In the genomic region with DNA sequence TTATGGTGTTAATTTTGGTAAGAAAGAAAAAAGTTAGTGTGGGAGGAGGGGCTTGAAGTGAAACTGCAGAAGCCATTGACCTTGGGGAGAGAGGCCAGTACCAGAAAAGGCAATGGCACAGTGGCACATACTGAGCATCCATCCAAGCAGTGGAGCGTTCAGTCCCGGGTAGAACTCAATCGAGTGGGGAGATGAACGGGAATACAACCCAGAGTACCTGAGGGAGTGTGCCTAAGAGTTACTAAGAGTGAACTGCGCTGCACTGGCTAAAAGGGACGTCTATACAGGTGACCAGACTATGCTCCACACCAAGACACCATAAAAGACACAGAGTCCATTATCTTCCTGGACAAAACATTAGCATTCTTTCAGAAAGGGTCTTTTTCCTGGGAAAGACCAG, we compare ENCODE assay signal across 18 mouse cellular contexts.
DNase-seq lines count a peak whose midpoint lies in the region; ATAC-seq and TF ChIP-seq lines count a peak whose summit lies in the region.
"Had no signal": no experiment of that assay in that cellular context is flagged by ENCODE, and none has a peak within 500 bp of the region (broad histone marks: within the 10 kb centered on the region; RNA-seq: fewer than 3 reads in every experiment).

No protein-coding gene starts in this region.

- no peaks in the 10 kb centered on the region for H3K36me3 ChIP-seq in hindbrain, embryonic 15.5 days
- no peaks in the 10 kb centered on the region for H3K36me3 ChIP-seq in hindbrain, embryonic 11.5 days (ENCODE audit: control insufficient read depth, insufficient read depth, low read length)
- peaks cover 25% of the 10 kb centered on the region for H3K36me3 ChIP-seq in ES-Bruce4 (ENCODE audit: control insufficient read depth, insufficient read depth, low read length, poor library complexity, severe bottlenecking)
- no peaks in the 10 kb centered on the region for H3K36me3 ChIP-seq in midbrain, embryonic 12.5 days
- H3K36me3 ChIP-seq in liver, embryonic 12.5 days, result 0 out of 2 replicates have a peak, but pooled peaks cover 2% of the 10 kb centered on the region

- no peak for TF ChIP-seq EP300 in ES-Bruce4 (IDR thresholded peaks at IDR 0.05; ENCODE audit: insufficient read depth, low read depth, low read length)

- no peaks in the 10 kb centered on the region for H3K27me3 ChIP-seq in hindbrain, embryonic 15.5 days
- no peaks in the 10 kb centered on the region for H3K27me3 ChIP-seq in hindbrain, embryonic 11.5 days (ENCODE audit: control insufficient read depth, insufficient read depth, low read length)
- no peaks in the 10 kb centered on the region for H3K27me3 ChIP-seq in ES-Bruce4 (ENCODE audit: control insufficient read depth, insufficient read depth, low read length, poor library complexity, severe bottlenecking)
- no peaks in the 10 kb centered on the region for H3K27me3 ChIP-seq in midbrain, embryonic 12.5 days
- H3K27me3 ChIP-seq in liver, embryonic 12.5 days (replicated peaks), result no peaks in the 10 kb centered on the region
- H3K27me3 ChIP-seq: CH12.LX had no signal

- no peak overlapping the region for H3K4me2 ChIP-seq in hindbrain, embryonic 15.5 days
- no peak overlapping the region for H3K4me2 ChIP-seq in hindbrain, embryonic 11.5 days (replicated peaks; ENCODE audit: low read depth, low read length)
- H3K4me2 ChIP-seq in midbrain, embryonic 12.5 days (replicated peaks), result no peak overlapping the region
- no peak overlapping the region for H3K4me2 ChIP-seq in liver, embryonic 12.5 days

- 83% methylated on average over 6 of the region's 6 CpGs for WGBS in hindbrain, embryonic 15.5 days
- 84% methylated on average over 6 of the region's 6 CpGs for WGBS in hindbrain, embryonic 11.5 days
- 79% methylated on average over 6 of the region's 6 CpGs for WGBS in midbrain, embryonic 12.5 days
- 62% methylated on average over 6 of the region's 6 CpGs for WGBS in liver, embryonic 12.5 days (ENCODE audit: insufficient replicate concordance)

- no peaks in the 10 kb centered on the region for H3K9me3 ChIP-seq in hindbrain, embryonic 15.5 days
- H3K9me3 ChIP-seq in hindbrain, embryonic 11.5 days (ENCODE audit: control insufficient read depth, low read length), result no peaks in the 10 kb centered on the region
- H3K9me3 ChIP-seq in ES-Bruce4 (replicated peaks; ENCODE audit: control insufficient read depth, insufficient read depth, low read length, poor library complexity, severe bottlenecking), result no peaks in the 10 kb centered on the region
- no peaks in the 10 kb centered on the region for H3K9me3 ChIP-seq in midbrain, embryonic 12.5 days
- H3K9me3 ChIP-seq in liver, embryonic 12.5 days (replicated peaks), result no peaks in the 10 kb centered on the region
- H3K9me3 ChIP-seq: forebrain, embryonic 10.5 days had no signal

- H3K9ac ChIP-seq in hindbrain, embryonic 15.5 days, result no peak overlapping the region
- H3K9ac ChIP-seq in hindbrain, embryonic 11.5 days (ENCODE audit: low read depth, low read length), result no peak overlapping the region
- no peak overlapping the region for H3K9ac ChIP-seq in ES-Bruce4 (ENCODE audit: low read depth, poor library complexity, severe bottlenecking)
- H3K9ac ChIP-seq in midbrain, embryonic 12.5 days (replicated peaks), result no peak overlapping the region
- no peak overlapping the region for H3K9ac ChIP-seq in liver, embryonic 12.5 days
- H3K9ac ChIP-seq: liver, postnatal 0 days had no signal

- no peak for TF ChIP-seq CTCF in gastrocnemius, adult 2 months (IDR thresholded peaks at IDR 0.05)
- TF ChIP-seq CTCF in ES-Bruce4 (IDR thresholded peaks at IDR 0.05; ENCODE audit: low read depth, low read length), result no peak

- no peak for TF ChIP-seq POLR2A in ES-Bruce4 (IDR thresholded peaks at IDR 0.05; ENCODE audit: insufficient read depth, low read length)

- H3K4me1 ChIP-seq in hindbrain, embryonic 15.5 days (replicated peaks), result peaks cover 48% of the 10 kb centered on the region
- H3K4me1 ChIP-seq in hindbrain, embryonic 11.5 days (replicated peaks; ENCODE audit: control insufficient read depth, insufficient read depth, low read length), result peaks cover 3% of the 10 kb centered on the region; the same call in 1 of the 2 replicates
- peaks cover 4% of the 10 kb centered on the region for H3K4me1 ChIP-seq in ES-Bruce4 (ENCODE audit: control insufficient read depth, insufficient read depth, low read length)
- H3K4me1 ChIP-seq in midbrain, embryonic 12.5 days, result peaks cover 36% of the 10 kb centered on the region
- peaks cover 14% of the 10 kb centered on the region for H3K4me1 ChIP-seq in liver, embryonic 12.5 days

- intact Hi-C loops in gastrocnemius, adult 2 months (cut with DNase I), result no loop called here
- intact Hi-C loops in gastrocnemius, postnatal 36 days (cut with DNase I), result no loop called here

- no peak for DNase-seq in gastrocnemius, adult 2 months
- no peak for DNase-seq in gastrocnemius, postnatal 36 days
- DNase-seq in hindbrain, embryonic 11.5 days (ENCODE audit: low spot score), result no peak
- no peak for DNase-seq in cerebellum, adult 8-10 months
- DNase-seq: adrenal gland, adult 2 months; cerebellum, adult 11-12 months; kidney, postnatal 4 days; liver, postnatal 0 days; lung, postnatal 14 days; right cerebral cortex, postnatal 25 days; thymus, adult 18-20 months had no signal

- H3K27ac ChIP-seq in gastrocnemius, adult 2 months, result peak overlapping the region; percentile 85
- peak overlapping the region; percentile 69 for H3K27ac ChIP-seq in hindbrain, embryonic 15.5 days (replicated peaks)
- H3K27ac ChIP-seq in hindbrain, embryonic 11.5 days (ENCODE audit: low read depth, low read length), result no peak overlapping the region
- H3K27ac ChIP-seq in ES-Bruce4 (ENCODE audit: insufficient read depth, low read length), result 0 out of 2 replicates have a peak overlapping the region, but pooled peaks have one; percentile 13
- peak overlapping the region; percentile 63; the same call in 1 of the 2 replicates for H3K27ac ChIP-seq in midbrain, embryonic 12.5 days (replicated peaks)
- no peak overlapping the region for H3K27ac ChIP-seq in liver, embryonic 12.5 days
- H3K27ac ChIP-seq: forebrain, embryonic 10.5 days had no signal

- ATAC-seq in hindbrain, embryonic 15.5 days (ENCODE audit: low FRiP score, low read depth), result no peak
- ATAC-seq in hindbrain, embryonic 11.5 days (ENCODE audit: low FRiP score), result no peak
- ATAC-seq in midbrain, embryonic 12.5 days (ENCODE audit: low FRiP score, low read depth), result no peak
- ATAC-seq in liver, embryonic 12.5 days, result no peak
- ATAC-seq: inflammation-experienced regulatory T-cells, adult 6 months; liver, postnatal 0 days had no signal

- H3K4me3 ChIP-seq in gastrocnemius, adult 2 months, result no peak overlapping the region
- no peak overlapping the region for H3K4me3 ChIP-seq in hindbrain, embryonic 15.5 days
- no peak overlapping the region for H3K4me3 ChIP-seq in hindbrain, embryonic 11.5 days (ENCODE audit: low read depth, low read length)
- H3K4me3 ChIP-seq in ES-Bruce4 (ENCODE audit: low read depth, low read length), result no peak overlapping the region
- H3K4me3 ChIP-seq in midbrain, embryonic 12.5 days, result no peak overlapping the region
- H3K4me3 ChIP-seq in liver, embryonic 12.5 days, result no peak overlapping the region
- H3K4me3 ChIP-seq: forebrain, embryonic 10.5 days had no signal

Comparison
In these comparisons a context has a peak if more than half of its experiments do, and no peak if none do; other contexts are left out.
1. H3K27ac ChIP-seq: peak in gastrocnemius, adult 2 months (single experiment), hindbrain, embryonic 15.5 days (single experiment), ES-Bruce4 (single experiment) and midbrain, embryonic 12.5 days (single experiment); none in hindbrain, embryonic 11.5 days (single experiment) and liver, embryonic 12.5 days (single experiment).